Mouse (Mus musculus) cerebellum, adult 11-12 months (tissue): Measurements from ENCODE around the gene Mmp7.

ENCODE experiments used
- DNase-seq: peaks from one replicate; pipeline ENCODE4 v3.0.0; 2022

The Mmp7 gene

DNA sequence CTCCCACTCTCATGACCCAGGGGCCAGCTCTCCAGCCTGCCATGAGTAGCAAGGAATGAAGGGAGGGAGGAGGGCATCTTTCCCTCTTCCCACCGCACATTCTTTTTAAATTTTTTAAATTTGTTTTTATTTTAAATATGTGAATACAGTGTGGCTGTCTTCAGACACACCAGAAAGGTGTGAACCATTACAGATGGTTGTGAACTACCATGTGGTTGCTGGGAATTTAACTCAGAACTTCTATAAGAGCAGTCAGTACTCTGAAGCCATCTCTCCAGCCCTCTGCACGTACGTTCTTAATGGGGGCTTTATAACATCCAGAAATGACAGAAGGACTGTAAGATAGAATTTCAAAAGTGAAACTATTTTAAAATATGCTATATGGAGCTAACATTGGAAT is 57.0 kb downstream of the Mmp7 start:
- DNase-seq, result no peak
